Mouse (Mus musculus): Measurements from ENCODE around the gene Ifnar2. TPM values are rescaled to one million over a fixed set of nuclear protein-coding genes. Genes with fewer than 3 reads are reported as not detected.
A peak's percentile ranks its signal among the peaks of the same experiment; 100 is the strongest.

Ifnar2 gene
- total and polyA plus RNA-seq, 3 experiments: 33.1 to 34.9 (median 34.5) TPM

- dilution Hi-C loops (cut with MboI; ENCODE audit: extremely low pct_ligation_motif_present, extremely low pct_unique_long_range_greater_than_20kb, low sequenced_read_pairs): no loop called here
- no peak for TF ChIP-seq SIN3A (IDR thresholded peaks at IDR 0.05; ENCODE audit: low read length)
- no peak for TF ChIP-seq JUN (IDR thresholded peaks at IDR 0.05; ENCODE audit: insufficient read depth, low read depth, low read length)
- TF ChIP-seq TBP (conservative IDR thresholded peaks at IDR 0.05; ENCODE audit: low read depth, low read length): no peak
- in situ Hi-C loops (cut with MboI; ENCODE audit: low pct_ligation_motif_present, low pct_unique_long_range_greater_than_20kb, low sequenced_read_pairs): no loop called here
Observed at GRCm38 (mm10) chr16:91379412-91379811, 6.8 kb downstream of the Ifnar2 start.

GRCm38 (mm10) chr16:91380151-91380550 is 7.6 kb downstream of the Ifnar2 start:
- H3K4me2 ChIP-seq (ENCODE audit: insufficient read depth, low read depth, poor library complexity, severe bottlenecking): no peak overlapping the region
- H3K4me1 ChIP-seq (ENCODE audit: control insufficient read depth in 1 of 2, insufficient read depth in 2 of 2): peaks cover 3 to 30% of the 10 kb centered on the region in 2 experiments
- peak overlapping the region in 1 of 3 experiments; percentile 20 for H3K4me3 ChIP-seq (replicated peaks in 1 of 3; ENCODE audit: low read depth in 2 of 3, low read length in 2 of 3, poor library complexity in 1 of 3)
- H3K27me3 ChIP-seq (replicated peaks): no peaks in the 10 kb centered on the region
- in situ Hi-C loops (cut with MboI; ENCODE audit: low pct_ligation_motif_present, low pct_unique_long_range_greater_than_20kb, low sequenced_read_pairs): no loop called here
- TF ChIP-seq USF1 (IDR thresholded peaks at IDR 0.05; ENCODE audit: low read depth, low read length) (no peak), GABPA (IDR thresholded peaks at IDR 0.05; ENCODE audit: insufficient replicate concordance, low read depth, low read length) (no peak), EP300 (IDR thresholded peaks at IDR 0.05; ENCODE audit: low read length) (no peak), HCFC1 (IDR thresholded peaks at IDR 0.05; ENCODE audit: low read depth, low read length) (no peak), NELFE (IDR thresholded peaks at IDR 0.05; ENCODE audit: low read depth, low read length) (no peak), CTCF (conservative IDR thresholded peaks at IDR 0.05 in 1 of 2, IDR thresholded peaks at IDR 0.05 in 1 of 2; ENCODE audit: low read depth in 2 of 2, low read length in 2 of 2) (no peak), RAD21 (IDR thresholded peaks at IDR 0.05; ENCODE audit: low read depth, low read length) (no peak), USF2 (conservative IDR thresholded peaks at IDR 0.05; ENCODE audit: low read depth, low read length) (no peak)
- H3K9ac ChIP-seq (ENCODE audit: insufficient read depth, low read depth): no peak overlapping the region
- H3K36me3 ChIP-seq (replicated peaks in 1 of 2; ENCODE audit: control insufficient read depth in 1 of 2, insufficient read depth in 1 of 2, low read length in 1 of 2): peaks cover 28 to 92% of the 10 kb centered on the region in 2 experiments
- H3K9me3 ChIP-seq (replicated peaks; ENCODE audit: low read length): peaks cover 6% of the 10 kb centered on the region
- dilution Hi-C loops (cut with MboI; ENCODE audit: extremely low pct_ligation_motif_present, extremely low pct_unique_long_range_greater_than_20kb, low sequenced_read_pairs): no loop called here
- no peak for DNase-seq (ENCODE audit: extremely low read depth)
- no peak overlapping the region for H3K27ac ChIP-seq (ENCODE audit: insufficient read depth, low read depth)
- H3K79me2 ChIP-seq (replicated peaks; ENCODE audit: control insufficient read depth, extremely low read depth, insufficient read depth, poor library complexity, severe bottlenecking): peaks cover 7% of the 10 kb centered on the region; the same call in 1 of the 2 replicates

More at GRCm38 (mm10) chr16:91379412-91379811, 6.8 kb downstream of the Ifnar2 start:
- H3K4me1 ChIP-seq (ENCODE audit: control insufficient read depth in 1 of 2, insufficient read depth in 2 of 2): peaks cover 3 to 37% of the 10 kb centered on the region in 2 experiments
- H3K9ac ChIP-seq (ENCODE audit: insufficient read depth, low read depth): no peak overlapping the region
- DNase-seq (ENCODE audit: extremely low read depth): no peak
- no peaks in the 10 kb centered on the region for H3K27me3 ChIP-seq (replicated peaks)
- H3K4me3 ChIP-seq (replicated peaks in 1 of 3; ENCODE audit: low read depth in 2 of 3, low read length in 2 of 3, poor library complexity in 1 of 3): no peak overlapping the region
- no peak overlapping the region for H3K27ac ChIP-seq (ENCODE audit: insufficient read depth, low read depth)
- peaks cover 6% of the 10 kb centered on the region for H3K9me3 ChIP-seq (replicated peaks; ENCODE audit: low read length)
- H3K4me2 ChIP-seq (ENCODE audit: insufficient read depth, low read depth, poor library complexity, severe bottlenecking): no peak overlapping the region
- H3K36me3 ChIP-seq (replicated peaks in 1 of 2; ENCODE audit: control insufficient read depth in 1 of 2, insufficient read depth in 1 of 2, low read length in 1 of 2): peaks cover 23 to 90% of the 10 kb centered on the region in 2 experiments
- H3K79me2 ChIP-seq (replicated peaks; ENCODE audit: control insufficient read depth, extremely low read depth, insufficient read depth, poor library complexity, severe bottlenecking): peaks cover 10% of the 10 kb centered on the region; the same call in 1 of the 2 replicates

DNA sequence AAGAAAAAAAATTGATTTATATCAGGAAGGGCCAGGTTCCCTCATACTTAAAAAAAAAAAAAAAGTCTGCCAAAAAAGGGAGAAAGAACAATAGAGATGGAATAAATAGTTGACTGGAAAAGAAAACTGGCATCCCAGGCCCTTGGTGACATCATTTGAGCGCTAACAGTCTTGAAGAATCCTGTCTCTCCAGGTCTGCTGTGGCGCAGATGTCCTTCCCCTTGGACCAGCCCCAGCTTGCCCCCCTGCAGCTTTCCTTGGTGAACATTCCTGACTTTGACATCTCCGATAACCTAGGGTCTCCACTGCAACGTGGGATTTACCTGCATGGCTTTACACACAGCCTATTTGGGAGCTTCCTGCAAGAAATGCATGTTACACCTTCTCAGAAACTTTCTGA is 9.0 kb downstream of the Ifnar2 start:
- H3K4me2 ChIP-seq (ENCODE audit: insufficient read depth, low read depth, poor library complexity, severe bottlenecking): no peak overlapping the region
- DNase-seq (ENCODE audit: extremely low read depth): no peak
- H3K27me3 ChIP-seq (replicated peaks): no peaks in the 10 kb centered on the region
- H3K36me3 ChIP-seq (replicated peaks in 1 of 2; ENCODE audit: control insufficient read depth in 1 of 2, insufficient read depth in 1 of 2, low read length in 1 of 2): peaks cover 28 to 90% of the 10 kb centered on the region in 2 experiments
- no peak overlapping the region for H3K27ac ChIP-seq (ENCODE audit: insufficient read depth, low read depth)
- H3K4me1 ChIP-seq (ENCODE audit: control insufficient read depth in 1 of 2, insufficient read depth in 2 of 2): peaks cover 3 to 26% of the 10 kb centered on the region in 2 experiments
- no peak for TF ChIP-seq MXI1 (IDR thresholded peaks at IDR 0.05; ENCODE audit: low read depth, low read length)
- no peak for TF ChIP-seq ZKSCAN1 (IDR thresholded peaks at IDR 0.05; ENCODE audit: borderline replicate concordance, low read depth, low read length)
- TF ChIP-seq MAFK (IDR thresholded peaks at IDR 0.05; ENCODE audit: insufficient replicate concordance, low read length): no peak
- no peak for TF ChIP-seq PAX5 (IDR thresholded peaks at IDR 0.05; ENCODE audit: low read length)
- no peaks in the 10 kb centered on the region for H3K79me2 ChIP-seq (replicated peaks; ENCODE audit: control insufficient read depth, extremely low read depth, insufficient read depth, poor library complexity, severe bottlenecking)
- dilution Hi-C loops (cut with MboI; ENCODE audit: extremely low pct_ligation_motif_present, extremely low pct_unique_long_range_greater_than_20kb, low sequenced_read_pairs): no loop called here
- H3K9me3 ChIP-seq (replicated peaks; ENCODE audit: low read length): peaks cover 3% of the 10 kb centered on the region
- in situ Hi-C loops (cut with MboI; ENCODE audit: low pct_ligation_motif_present, low pct_unique_long_range_greater_than_20kb, low sequenced_read_pairs): no loop called here
- H3K9ac ChIP-seq (ENCODE audit: insufficient read depth, low read depth): no peak overlapping the region
- no peak overlapping the region for H3K4me3 ChIP-seq (replicated peaks in 1 of 3; ENCODE audit: low read depth in 2 of 3, low read length in 2 of 3, poor library complexity in 1 of 3)
